In the genomic region with DNA sequence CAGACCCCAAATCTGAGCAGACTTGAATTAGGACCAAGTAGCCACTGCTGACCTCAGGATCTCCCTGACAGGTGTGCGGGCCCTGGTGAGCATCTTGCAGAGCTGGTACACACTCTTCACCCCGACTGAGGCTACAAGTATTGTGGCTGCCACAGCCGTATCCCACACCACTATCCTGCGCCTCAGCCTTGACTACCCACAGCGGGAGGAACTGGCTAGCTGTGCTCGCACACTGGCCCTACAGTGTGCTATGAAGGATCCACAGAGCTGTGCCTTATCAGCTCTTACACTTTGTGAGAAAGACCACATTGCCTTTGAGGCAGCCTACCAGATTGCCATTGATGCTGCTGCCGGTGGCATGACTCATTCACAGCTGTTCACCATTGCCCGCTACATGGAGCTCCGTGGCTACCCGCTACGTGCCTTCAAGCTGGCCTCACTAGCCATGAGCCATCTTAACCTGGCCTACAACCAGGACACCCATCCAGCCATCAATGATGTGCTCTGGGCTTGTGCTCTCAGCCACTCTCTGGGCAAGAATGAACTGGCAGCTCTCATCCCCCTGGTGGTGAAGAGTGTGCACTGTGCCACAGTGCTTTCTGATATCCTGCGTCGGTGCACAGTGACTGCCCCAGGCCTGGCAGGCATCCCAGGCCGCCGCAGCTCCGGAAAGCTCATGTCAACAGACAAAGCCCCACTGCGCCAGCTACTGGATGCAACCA, we compare ENCODE assay signal across 8 mouse cellular contexts. TPM values are rescaled to one million over a fixed set of nuclear protein-coding genes. Genes with fewer than 3 reads are reported as not detected.
DNase-seq lines count a peak whose midpoint lies in the region; ATAC-seq and TF ChIP-seq lines count a peak whose summit lies in the region.

No protein-coding gene starts in this region.

- 55% methylated on average over 17 of the region's 17 CpGs for WGBS in liver, postnatal 0 days (ENCODE audit: insufficient replicate concordance)
- WGBS in neural tube, embryonic 13.5 days = 69% methylated on average over 17 of the region's 17 CpGs

- no peak overlapping the region for H3K9ac ChIP-seq in liver, postnatal 0 days (replicated peaks)
- no peak overlapping the region for H3K9ac ChIP-seq in neural tube, embryonic 13.5 days

- H3K4me3 ChIP-seq in embryonic fibroblast, embryonic 13.5 days (ENCODE audit: insufficient read depth, low read length) = no peak overlapping the region
- H3K4me3 ChIP-seq in liver, postnatal 0 days (ENCODE audit: low read depth, low read length) = no peak overlapping the region
- H3K4me3 ChIP-seq in neural tube, embryonic 13.5 days = no peak overlapping the region

- H3K27me3 ChIP-seq in liver, postnatal 0 days (ENCODE audit: insufficient read depth, low read length) = no peaks in the 10 kb centered on the region
- no peaks in the 10 kb centered on the region for H3K27me3 ChIP-seq in neural tube, embryonic 13.5 days

- no peak overlapping the region for H3K4me2 ChIP-seq in liver, postnatal 0 days (ENCODE audit: low read depth, low read length)
- no peak overlapping the region for H3K4me2 ChIP-seq in neural tube, embryonic 13.5 days

- H3K27ac ChIP-seq in embryonic fibroblast, embryonic 13.5 days (ENCODE audit: insufficient read depth, low read length) = no peak overlapping the region
- H3K27ac ChIP-seq in liver, postnatal 0 days (ENCODE audit: low read depth) = no peak overlapping the region
- H3K27ac ChIP-seq in neural tube, embryonic 13.5 days (replicated peaks) = no peak overlapping the region

- intact Hi-C loops in heart, postnatal 10 days (cut with DNase I) = loop anchor here (5.0 kb wide), 1 partner anchor 109 kb away; the partner anchor contains the start of gene Zswim5

- no peaks in the 10 kb centered on the region for H3K9me3 ChIP-seq in liver, postnatal 0 days (ENCODE audit: low read length)
- no peaks in the 10 kb centered on the region for H3K9me3 ChIP-seq in neural tube, embryonic 13.5 days

- DNase-seq in CD4-positive helper T cell, adult 2 months (ENCODE audit: low read depth, low spot score) = peak; percentile 69
- DNase-seq in adrenal gland, postnatal 4 days (ENCODE audit: low spot score in 2 of 2) = peak; percentile 38 to 75
- DNase-seq in heart, postnatal 10 days = peak; percentile 75 to 81
- peak; percentile 83 to 90 for DNase-seq in kidney, postnatal 4 days
- peak; percentile 85 for DNase-seq in liver, postnatal 0 days
- peak; percentile 84 for DNase-seq in testis, postnatal 10 days (ENCODE audit: low spot score)

- peak; percentile 70; the same call in 1 of the 2 replicates for TF ChIP-seq CTCF in embryonic fibroblast, embryonic 13.5 days (IDR thresholded peaks at IDR 0.05; ENCODE audit: borderline replicate concordance, insufficient read depth, low read length)
- TF ChIP-seq CTCF in liver, postnatal 0 days (IDR thresholded peaks at IDR 0.05; ENCODE audit: low read depth) = peak; percentile 87

- ATAC-seq in liver, postnatal 0 days = peak; percentile 87
- peak; percentile 71 for ATAC-seq in neural tube, embryonic 13.5 days (ENCODE audit: low read depth)

- no peak for TF ChIP-seq POLR2A in embryonic fibroblast, embryonic 13.5 days (IDR thresholded peaks at IDR 0.05; ENCODE audit: low read depth, low read length)

- H3K4me1 ChIP-seq in embryonic fibroblast, embryonic 13.5 days (ENCODE audit: control insufficient read depth, insufficient read depth, low read length) = no peaks in the 10 kb centered on the region
- 0 out of 2 replicates have a peak, but pooled peaks cover 4% of the 10 kb centered on the region for H3K4me1 ChIP-seq in liver, postnatal 0 days (ENCODE audit: insufficient read depth)
- no peaks in the 10 kb centered on the region for H3K4me1 ChIP-seq in neural tube, embryonic 13.5 days (replicated peaks)

- no peak for TF ChIP-seq EP300 in liver, postnatal 0 days (IDR thresholded peaks at IDR 0.05; ENCODE audit: low read depth)

- peaks cover 25% of the 10 kb centered on the region for H3K36me3 ChIP-seq in liver, postnatal 0 days (replicated peaks; ENCODE audit: insufficient read depth, low read length)
- H3K36me3 ChIP-seq in neural tube, embryonic 13.5 days = peaks cover 70% of the 10 kb centered on the region

RNA-seq across cellular contexts. Expression of gene Urod, which starts 7.7 kb away (rescaled TPM):
- 100 to 1,000 TPM; 136 to 141 TPM for total RNA-seq in adrenal gland, postnatal 4 days (2021)
- polyA plus RNA-seq in embryonic fibroblast, embryonic 13.5 days (2011; ENCODE audit: insufficient read length, low read depth, missing spikeins) = 54.1 and 54.6 TPM in 2 replicates
- total RNA-seq in heart, postnatal 10 days (2021) = 10 to 100 TPM; 92.0 to 98.7 TPM
- 245 and 255 TPM in 2 replicates for polyA plus RNA-seq in liver, postnatal 0 days (2015; fragmentation: Nextera tagmentation; extraction: Ambion mirVana)
- 72.7 and 76.8 TPM in 2 replicates for polyA plus RNA-seq in neural tube, embryonic 13.5 days (2015; fragmentation: Nextera tagmentation; extraction: Ambion mirVana)

RNA-seq across cellular contexts. Expression of gene Hectd3, which starts 8.6 kb away (rescaled TPM):
- 10 to 100 TPM; 27.0 to 32.6 TPM for total RNA-seq in adrenal gland, postnatal 4 days (2021)
- 10.1 and 10.2 TPM in 2 replicates for polyA plus RNA-seq in embryonic fibroblast, embryonic 13.5 days (2011; ENCODE audit: insufficient read length, low read depth, missing spikeins)
- total RNA-seq in heart, postnatal 10 days (2021) = 10 to 100 TPM; 13.9 to 14.9 TPM
- polyA plus RNA-seq in liver, postnatal 0 days (2015; fragmentation: Nextera tagmentation; extraction: Ambion mirVana) = 4.7 and 5.2 TPM in 2 replicates
- polyA plus RNA-seq in neural tube, embryonic 13.5 days (2015; fragmentation: Nextera tagmentation; extraction: Ambion mirVana) = 25.6 and 26.7 TPM in 2 replicates

RNA-seq across cellular contexts. Expression of gene Eif2b3, which starts 32.6 kb away (rescaled TPM):
- total RNA-seq in adrenal gland, postnatal 4 days (2021) = 10 to 100 TPM; 32.9 to 34.1 TPM
- polyA plus RNA-seq in embryonic fibroblast, embryonic 13.5 days (2011; ENCODE audit: insufficient read length, low read depth, missing spikeins) = 34.1 and 37.9 TPM in 2 replicates
- 10 to 100 TPM; 19.2 to 20.3 TPM for total RNA-seq in heart, postnatal 10 days (2021)
- polyA plus RNA-seq in liver, postnatal 0 days (2015; fragmentation: Nextera tagmentation; extraction: Ambion mirVana) = 18.4 and 18.5 TPM in 2 replicates
- polyA plus RNA-seq in neural tube, embryonic 13.5 days (2015; fragmentation: Nextera tagmentation; extraction: Ambion mirVana) = 45.8 and 48.9 TPM in 2 replicates
